Mouse (Mus musculus): ENCODE data around the gene Kank2. TPM values are rescaled to one million over a fixed set of nuclear protein-coding genes. Genes with fewer than 3 reads are reported as not detected.

The Kank2 gene
- polyA plus RNA-seq, 1 experiment from 2014 or later: 11.6 TPM

Small RNAs within 50 kb of the gene (microRNA-seq; reads per million reads assigned to microRNA genes)
- 5.1 reads per million, percentile 25 among the genes with 10 or more reads in this experiment for gene Mir7083

Other genes with a start within 250 kb of the Kank2 start
- 19.9 and 22.9 TPM in 2 replicates for gene Timm29, start 206.0 kb downstream of the Kank2 start, polyA plus RNA-seq (2015; fragmentation: Nextera tagmentation; extraction: Ambion mirVana)
- 34.0 and 39.4 TPM in 2 replicates for gene Yipf2, start 205.9 kb downstream of the Kank2 start, polyA plus RNA-seq (2015; fragmentation: Nextera tagmentation; extraction: Ambion mirVana)
- gene Smarca4, start 182.6 kb downstream of the Kank2 start, polyA plus RNA-seq (2015; fragmentation: Nextera tagmentation; extraction: Ambion mirVana): 63.2 and 65.0 TPM in 2 replicates
- gene Ldlr, start 75.3 kb downstream of the Kank2 start, polyA plus RNA-seq (2015; fragmentation: Nextera tagmentation; extraction: Ambion mirVana): 62.2 and 69.3 TPM in 2 replicates
- 83.7 and 87.5 TPM in 2 replicates for gene Spc24, start 38.4 kb downstream of the Kank2 start, polyA plus RNA-seq (2015; fragmentation: Nextera tagmentation; extraction: Ambion mirVana)
- 6.4 TPM in 2 replicates for gene Angptl8, start 36.8 kb upstream of the Kank2 start, polyA plus RNA-seq (2015; fragmentation: Nextera tagmentation; extraction: Ambion mirVana)
- 39.4 and 41.6 TPM in 2 replicates for gene Dock6, start 53.9 kb upstream of the Kank2 start, polyA plus RNA-seq (2015; fragmentation: Nextera tagmentation; extraction: Ambion mirVana)
- gene Rab3d, start 119.4 kb upstream of the Kank2 start, polyA plus RNA-seq (2015; fragmentation: Nextera tagmentation; extraction: Ambion mirVana): 106 and 130 TPM in 2 replicates
- gene Ccdc159, start 128.7 kb upstream of the Kank2 start, polyA plus RNA-seq (2015; fragmentation: Nextera tagmentation; extraction: Ambion mirVana): 3.4 and 4.6 TPM in 2 replicates
- 74.5 and 81.2 TPM in 2 replicates for gene Tmem205, start 128.8 kb upstream of the Kank2 start, polyA plus RNA-seq (2015; fragmentation: Nextera tagmentation; extraction: Ambion mirVana)
- gene Plppr2, start 138.3 kb upstream of the Kank2 start, polyA plus RNA-seq (2015; fragmentation: Nextera tagmentation; extraction: Ambion mirVana): 6.9 and 7.1 TPM in 2 replicates
- 5.6 and 6.0 TPM in 2 replicates for gene Swsap1, start 157.0 kb upstream of the Kank2 start, polyA plus RNA-seq (2015; fragmentation: Nextera tagmentation; extraction: Ambion mirVana)
- gene Epor, start 164.8 kb upstream of the Kank2 start, polyA plus RNA-seq (2015; fragmentation: Nextera tagmentation; extraction: Ambion mirVana): 10.4 and 11.8 TPM in 2 replicates
- 6.1 and 6.2 TPM in 2 replicates for gene Rgl3, start 190.7 kb upstream of the Kank2 start, polyA plus RNA-seq (2015; fragmentation: Nextera tagmentation; extraction: Ambion mirVana)
- gene Ccdc151, start 203.9 kb upstream of the Kank2 start, polyA plus RNA-seq (2015; fragmentation: Nextera tagmentation; extraction: Ambion mirVana): 0.53 and 0.59 TPM in 2 replicates
- 102 TPM in 2 replicates for gene Prkcsh, start 204.1 kb upstream of the Kank2 start, polyA plus RNA-seq (2015; fragmentation: Nextera tagmentation; extraction: Ambion mirVana)

Data from stomach, embryonic 16.5 days (tissue).